Comparison of ENCODE assay signal across 11 mouse cellular contexts in the genomic region with DNA sequence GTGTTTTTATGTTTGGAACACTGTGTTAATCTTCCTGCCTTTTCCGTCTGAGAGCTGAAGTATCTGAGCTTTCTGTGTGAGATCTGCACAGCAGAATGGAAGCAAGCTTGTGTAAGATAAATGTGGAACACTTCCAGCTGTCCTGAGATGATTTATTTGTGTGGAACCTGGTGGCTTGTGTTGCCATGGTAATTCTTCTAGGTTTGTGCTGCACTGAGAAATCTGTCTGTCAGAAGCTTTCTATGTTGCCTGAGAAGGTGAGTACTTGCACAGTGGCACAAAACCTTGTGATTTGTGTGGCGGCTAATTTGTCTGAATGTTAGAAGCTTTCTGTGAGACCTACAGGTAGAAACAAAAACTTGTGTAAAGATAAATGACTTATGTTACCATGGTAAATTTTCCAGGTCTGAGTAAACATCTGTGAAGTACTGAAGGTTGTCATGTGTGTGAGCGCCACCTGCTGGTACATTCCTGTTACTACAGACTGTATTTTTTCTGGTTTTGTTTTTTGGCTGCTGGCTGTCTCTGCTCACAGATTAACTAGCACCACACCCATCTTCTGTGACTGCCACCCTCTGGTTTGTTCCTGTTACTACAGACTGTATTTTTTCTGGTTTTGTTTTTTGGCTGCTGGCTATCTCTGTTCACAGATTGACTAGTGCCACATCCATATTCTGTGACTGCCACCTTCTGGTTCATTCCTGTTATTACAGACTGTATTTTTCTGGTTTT. TPM values are rescaled to one million over a fixed set of nuclear protein-coding genes. Genes with fewer than 3 reads are reported as not detected.
A peak's percentile ranks its signal among the peaks of the same experiment; 100 is the strongest.
DNase-seq lines count a peak whose midpoint lies in the region; ATAC-seq and TF ChIP-seq lines count a peak whose summit lies in the region.
"Not testable (repeated sequence)": the region's sequence is repeated elsewhere in the genome, so short reads cannot be mapped to it uniquely, and the experiment has no call there.
"Had no signal": no experiment of that assay in that cellular context is flagged by ENCODE, and none has a peak within 500 bp of the region (broad histone marks: within the 10 kb centered on the region; RNA-seq: fewer than 3 reads in every experiment).

No protein-coding gene starts in this region.

- not testable (repeated sequence) for H3K9ac ChIP-seq in forebrain, embryonic 14.5 days (ENCODE audit: low read length); liver, adult 2 months (ENCODE audit: low read depth, low read length)

- H3K4me2 ChIP-seq in forebrain, embryonic 14.5 days (ENCODE audit: low read length) = not testable (repeated sequence)

- WGBS in forebrain, embryonic 14.5 days = 75% methylated on average over 3 of the region's 3 CpGs
- WGBS in liver, adult 2 months = 70% methylated on average over 3 of the region's 3 CpGs

- TF ChIP-seq CTCF in liver, adult 2 months (IDR thresholded peaks at IDR 0.05; ENCODE audit: low read depth, low read length) = peak; percentile 44

- intact Hi-C loops in heart, postnatal 10 days (cut with DNase I) = loop anchor here (1.0 kb wide), 1 partner anchor 47 kb away; no protein-coding TSS in a partner anchor

- not testable (repeated sequence) for H3K36me3 ChIP-seq in forebrain, embryonic 14.5 days (ENCODE audit: control insufficient read depth, insufficient read depth, low read length); liver, adult 2 months (ENCODE audit: control insufficient read depth, insufficient read depth, low read length)

- H3K27me3 ChIP-seq in forebrain, embryonic 14.5 days (replicated peaks; ENCODE audit: control insufficient read depth, insufficient read depth, low read length); liver, adult 2 months (ENCODE audit: control insufficient read depth, insufficient read depth, low read length): not testable (repeated sequence)

- not testable (repeated sequence) for H3K9me3 ChIP-seq in forebrain, embryonic 14.5 days (replicated peaks; ENCODE audit: control insufficient read depth, low read length)

- H3K79me2 ChIP-seq in liver, adult 2 months (ENCODE audit: control insufficient read depth, insufficient read depth, low read length) = not testable (repeated sequence)

- not testable (repeated sequence) for TF ChIP-seq POLR2A in liver, adult 2 months (IDR thresholded peaks at IDR 0.05; ENCODE audit: extremely low read depth, insufficient read depth, low read length)

- H3K27ac ChIP-seq in forebrain, embryonic 14.5 days (ENCODE audit: low read depth, low read length); liver, adult 2 months (replicated peaks; ENCODE audit: insufficient read depth, low read depth, low read length): not testable (repeated sequence)

- not testable (repeated sequence) for H3K4me3 ChIP-seq in forebrain, embryonic 14.5 days (ENCODE audit: low read depth, low read length); liver, adult 2 months (ENCODE audit: insufficient read depth, low read depth, low read length)

- not testable (repeated sequence) for H3K4me1 ChIP-seq in forebrain, embryonic 14.5 days (ENCODE audit: control insufficient read depth, insufficient read depth, low read length); liver, adult 2 months (ENCODE audit: control insufficient read depth, insufficient read depth, low read length)

- ATAC-seq in cerebellum, adult (ENCODE audit: insufficient number of reproducible peaks, low FRiP score, low TSS enrichment) = peak; percentile 75; the same call in 1 of the 2 replicates
- not testable (repeated sequence) for ATAC-seq in forebrain, embryonic 14.5 days
- peak; percentile 67 for ATAC-seq in neutrophil, adult 5-6 weeks (ENCODE audit: extremely low read depth, insufficient number of reproducible peaks, low FRiP score, poor library complexity, severe bottlenecking)

- peak; percentile 25 for DNase-seq in MEL-GATA-1-ER (ENCODE audit: extremely low read depth, low read depth)
- peak; percentile 18 for DNase-seq in forebrain, embryonic 14.5 days (ENCODE audit: low spot score)
- peak; percentile 23 to 46 for DNase-seq in heart, postnatal 10 days
- peak; percentile 9 to 27 for DNase-seq in kidney, postnatal 4 days
- peak; percentile 79 for DNase-seq in liver, adult 2 months (ENCODE audit: extremely low read depth, low read depth, low spot score)
- DNase-seq in thymus, postnatal 4 days = peak; percentile 44

RNA-seq across cellular contexts. Expression of gene Nxf7, which starts 2.9 kb away (rescaled TPM):
- polyA plus RNA-seq in forebrain, embryonic 14.5 days (2014; fragmentation: Nextera tagmentation; extraction: Ambion mirVana) = not detected in 2 replicates
- under 1 TPM in 1 of 2 experiments, not detected in 1; 0.34 TPM for total RNA-seq in heart, postnatal 10 days (2021)
- total RNA-seq in liver, adult 2 months (2014; rRNA removed) = 0.20 and 0.37 TPM in 2 replicates
- polyA plus RNA-seq in liver, adult 2 months (2012; rRNA removed) = not detected in 2 replicates
- total RNA-seq in neutrophil, adult 5-6 weeks (2017) = not detected in 2 replicates
- total RNA-seq: gastrocnemius, adult 8-10 months had no signal
- polyA plus RNA-seq: kidney, embryonic 15.5 days had no signal

RNA-seq across cellular contexts. Expression of gene Prame, which starts 26.0 kb away (rescaled TPM):
- not detected in 2 replicates for polyA plus RNA-seq in forebrain, embryonic 14.5 days (2014; fragmentation: Nextera tagmentation; extraction: Ambion mirVana)
- total RNA-seq in heart, postnatal 10 days (2021) = not detected
- total RNA-seq in liver, adult 2 months (2014; rRNA removed) = not detected in 2 replicates
- polyA plus RNA-seq in liver, adult 2 months (2012; rRNA removed) = not detected in 2 replicates
- not detected in 2 replicates for total RNA-seq in neutrophil, adult 5-6 weeks (2017)
- total RNA-seq: gastrocnemius, adult 8-10 months had no signal
- polyA plus RNA-seq: kidney, embryonic 15.5 days; midbrain, embryonic 10.5 days had no signal

Comparison
In these comparisons a context has a peak if more than half of its experiments do, and no peak if none do; other contexts are left out.
1. DNase-seq: peak in every context shown above with its lines; median percentile 79 in liver, adult 2 months; 44 in thymus, postnatal 4 days; 34 in heart, postnatal 10 days; 25 in MEL-GATA-1-ER; 18 in forebrain, embryonic 14.5 days; 18 in kidney, postnatal 4 days.